Comparison of ENCODE assay signal across 20 mouse cellular contexts in the genomic region with DNA sequence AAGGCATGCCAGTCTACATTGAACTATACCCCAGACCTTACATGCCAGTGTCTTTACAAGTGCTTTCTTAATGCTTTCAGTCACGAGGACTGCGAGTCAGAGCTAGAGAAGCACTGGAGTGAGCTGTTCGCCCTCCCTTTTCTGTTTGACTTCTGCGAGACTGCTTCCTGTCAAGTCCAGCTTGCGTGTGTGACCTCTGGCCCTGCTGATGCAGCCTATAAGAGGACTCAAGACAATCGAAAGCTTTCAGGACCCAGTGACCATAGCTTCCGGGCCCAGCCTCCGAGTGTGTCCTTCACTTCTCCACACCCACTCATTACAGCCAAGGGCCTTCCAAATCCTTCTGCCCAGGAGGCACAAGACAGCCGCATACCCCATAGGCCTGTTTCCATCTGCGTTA. TPM values are rescaled to one million over a fixed set of nuclear protein-coding genes. Genes with fewer than 3 reads are reported as not detected.
DNase-seq lines count a peak whose midpoint lies in the region; ATAC-seq and TF ChIP-seq lines count a peak whose summit lies in the region.
"Had no signal": no experiment of that assay in that cellular context is flagged by ENCODE, and none has a peak within 500 bp of the region (broad histone marks: within the 10 kb centered on the region; RNA-seq: fewer than 3 reads in every experiment).

No protein-coding gene starts in this region.

- TF ChIP-seq EP300 in lung, postnatal 0 days (IDR thresholded peaks at IDR 0.05) = no peak

- H3K9ac ChIP-seq in hindbrain, embryonic 13.5 days = no peak overlapping the region
- no peak overlapping the region for H3K9ac ChIP-seq in lung, postnatal 0 days (replicated peaks; ENCODE audit: low read depth)
- H3K9ac ChIP-seq in midbrain, embryonic 14.5 days (replicated peaks; ENCODE audit: low read length) = no peak overlapping the region
- H3K9ac ChIP-seq: midbrain, embryonic 13.5 days; stomach, embryonic 15.5 days had no signal

- H3K36me3 ChIP-seq in hindbrain, embryonic 10.5 days = no peaks in the 10 kb centered on the region
- H3K36me3 ChIP-seq in hindbrain, embryonic 13.5 days = no peaks in the 10 kb centered on the region
- no peaks in the 10 kb centered on the region for H3K36me3 ChIP-seq in lung, postnatal 0 days (ENCODE audit: insufficient read depth, low read length)
- H3K36me3 ChIP-seq in midbrain, embryonic 14.5 days (ENCODE audit: control insufficient read depth, insufficient read depth, low read length) = no peaks in the 10 kb centered on the region
- H3K36me3 ChIP-seq: midbrain, embryonic 13.5 days; stomach, embryonic 15.5 days had no signal

- TF ChIP-seq CTCF in lung, postnatal 0 days (IDR thresholded peaks at IDR 0.05) = no peak

- no peak for ATAC-seq in hindbrain, embryonic 13.5 days (ENCODE audit: low FRiP score)
- peak; percentile 80 for ATAC-seq in lung, postnatal 0 days
- ATAC-seq in midbrain, embryonic 14.5 days (ENCODE audit: low FRiP score, low TSS enrichment) = no peak
- ATAC-seq: hindbrain, postnatal 0 days; midbrain, embryonic 13.5 days had no signal

- 58% methylated on average over 10 of the region's 10 CpGs for WGBS in hindbrain, embryonic 10.5 days
- 63% methylated on average over 10 of the region's 10 CpGs for WGBS in hindbrain, embryonic 13.5 days
- WGBS in lung, postnatal 0 days = 36% methylated on average over 10 of the region's 10 CpGs
- WGBS in midbrain, embryonic 14.5 days = 81% methylated on average over 10 of the region's 10 CpGs

- H3K9me3 ChIP-seq in hindbrain, embryonic 10.5 days = no peaks in the 10 kb centered on the region
- no peaks in the 10 kb centered on the region for H3K9me3 ChIP-seq in hindbrain, embryonic 13.5 days
- H3K9me3 ChIP-seq in lung, postnatal 0 days (ENCODE audit: low read length) = no peaks in the 10 kb centered on the region
- H3K9me3 ChIP-seq in midbrain, embryonic 14.5 days (ENCODE audit: control insufficient read depth, low read length) = no peaks in the 10 kb centered on the region
- H3K9me3 ChIP-seq: midbrain, embryonic 13.5 days; stomach, embryonic 15.5 days had no signal

- DNase-seq in adrenal gland, postnatal 14 days = peak; percentile 30
- DNase-seq in adrenal gland, adult 8-10 months = no peak
- no peak for DNase-seq in hindbrain, embryonic 10.5 days (ENCODE audit: low spot score)
- DNase-seq in 3134 (ENCODE audit: extremely low read depth, insufficient read length, low spot score) = peak; percentile 26
- peak; percentile 47 for DNase-seq in lung, postnatal 0 days (ENCODE audit: low spot score)
- no peak for DNase-seq in midbrain, embryonic 14.5 days
- DNase-seq in Muller cell, postnatal 12 days (ENCODE audit: inconsistent ontology term) = no peak
- DNase-seq: adrenal gland, postnatal 25 days; B cell, adult 2 months; cerebellum, adult 9-11 months; heart, postnatal 10 days; left cerebral cortex, postnatal 4 days; spleen, adult 18-20 months; thymus, postnatal 25 days had no signal

- H3K27ac ChIP-seq in hindbrain, embryonic 10.5 days = peak overlapping the region; percentile 51; the same call in 1 of the 2 replicates
- no peak overlapping the region for H3K27ac ChIP-seq in hindbrain, embryonic 13.5 days
- no peak overlapping the region for H3K27ac ChIP-seq in lung, postnatal 0 days (ENCODE audit: low read length)
- no peak overlapping the region for H3K27ac ChIP-seq in midbrain, embryonic 14.5 days (replicated peaks; ENCODE audit: low read depth, low read length)
- H3K27ac ChIP-seq: hindbrain, postnatal 0 days; macrophage; midbrain, embryonic 13.5 days; stomach, embryonic 15.5 days had no signal

- H3K4me3 ChIP-seq in hindbrain, embryonic 10.5 days = no peak overlapping the region
- no peak overlapping the region for H3K4me3 ChIP-seq in hindbrain, embryonic 13.5 days
- H3K4me3 ChIP-seq in lung, postnatal 0 days (ENCODE audit: low read depth, low read length) = no peak overlapping the region
- no peak overlapping the region for H3K4me3 ChIP-seq in midbrain, embryonic 14.5 days (replicated peaks; ENCODE audit: low read depth, low read length)
- H3K4me3 ChIP-seq: midbrain, embryonic 13.5 days; stomach, embryonic 15.5 days had no signal

- H3K27me3 ChIP-seq in hindbrain, embryonic 10.5 days (ENCODE audit: insufficient read depth, poor library complexity, severe bottlenecking) = no peaks in the 10 kb centered on the region
- H3K27me3 ChIP-seq in hindbrain, embryonic 13.5 days = no peaks in the 10 kb centered on the region
- no peaks in the 10 kb centered on the region for H3K27me3 ChIP-seq in lung, postnatal 0 days (replicated peaks; ENCODE audit: insufficient read depth, low read length)
- H3K27me3 ChIP-seq in midbrain, embryonic 14.5 days (ENCODE audit: control insufficient read depth, insufficient read depth, low read length) = no peaks in the 10 kb centered on the region
- H3K27me3 ChIP-seq: midbrain, embryonic 13.5 days; stomach, embryonic 15.5 days had no signal

- no peak overlapping the region for H3K4me2 ChIP-seq in hindbrain, embryonic 13.5 days
- H3K4me2 ChIP-seq in lung, postnatal 0 days (replicated peaks; ENCODE audit: low read depth, low read length) = no peak overlapping the region
- no peak overlapping the region for H3K4me2 ChIP-seq in midbrain, embryonic 14.5 days (ENCODE audit: low read length)
- H3K4me2 ChIP-seq: liver, embryonic 11.5 days; midbrain, embryonic 13.5 days; stomach, embryonic 15.5 days had no signal

- peaks cover 26% of the 10 kb centered on the region for H3K4me1 ChIP-seq in hindbrain, embryonic 10.5 days (replicated peaks)
- peaks cover 13% of the 10 kb centered on the region; the same call in 1 of the 2 replicates for H3K4me1 ChIP-seq in hindbrain, embryonic 13.5 days (replicated peaks)
- no peaks in the 10 kb centered on the region; the same call in 1 of the 2 replicates for H3K4me1 ChIP-seq in lung, postnatal 0 days (ENCODE audit: insufficient read depth, low read depth, low read length)
- H3K4me1 ChIP-seq in midbrain, embryonic 14.5 days (ENCODE audit: control insufficient read depth, insufficient read depth, low read length) = 0 out of 2 replicates have a peak, but pooled peaks cover 4% of the 10 kb centered on the region
- H3K4me1 ChIP-seq: midbrain, embryonic 13.5 days; stomach, embryonic 15.5 days had no signal

RNA-seq across cellular contexts. Expression of gene Epb41l4b, which starts 32.1 kb away (rescaled TPM):
- 3.5 and 5.4 TPM in 2 replicates for total RNA-seq in adrenal gland, postnatal 14 days (2021)
- total RNA-seq in adrenal gland, adult 8-10 months (2022) = 1 to 10 TPM; 1.9 to 3.5 (median 2.6) TPM
- 0.65 and 0.92 TPM in 2 replicates for polyA plus RNA-seq in hindbrain, embryonic 10.5 days (2016; fragmentation: Nextera tagmentation; extraction: Ambion mirVana)
- 1.7 and 2.1 TPM in 2 replicates for polyA plus RNA-seq in hindbrain, embryonic 13.5 days (2015; fragmentation: Nextera tagmentation; extraction: Ambion mirVana)
- 10.3 and 10.6 TPM in 2 replicates for polyA plus RNA-seq in lung, postnatal 0 days (2015; fragmentation: Nextera tagmentation; extraction: Ambion mirVana)
- 3.8 and 5.1 TPM in 2 replicates for polyA plus RNA-seq in midbrain, embryonic 14.5 days (2014; fragmentation: Nextera tagmentation; extraction: Ambion mirVana)
- polyA plus RNA-seq: macrophage had no signal

Comparison
In these comparisons a context has a peak if more than half of its experiments do, and no peak if none do; other contexts are left out.
1. DNase-seq: peak in adrenal gland, postnatal 14 days (single experiment), 3134 (single experiment) and lung, postnatal 0 days (single experiment); none in adrenal gland, adult 8-10 months (single experiment), hindbrain, embryonic 10.5 days (single experiment), midbrain, embryonic 14.5 days (single experiment) and Muller cell, postnatal 12 days (single experiment).